8 mouse cellular contexts compared by ENCODE assay signal in the genomic region with DNA sequence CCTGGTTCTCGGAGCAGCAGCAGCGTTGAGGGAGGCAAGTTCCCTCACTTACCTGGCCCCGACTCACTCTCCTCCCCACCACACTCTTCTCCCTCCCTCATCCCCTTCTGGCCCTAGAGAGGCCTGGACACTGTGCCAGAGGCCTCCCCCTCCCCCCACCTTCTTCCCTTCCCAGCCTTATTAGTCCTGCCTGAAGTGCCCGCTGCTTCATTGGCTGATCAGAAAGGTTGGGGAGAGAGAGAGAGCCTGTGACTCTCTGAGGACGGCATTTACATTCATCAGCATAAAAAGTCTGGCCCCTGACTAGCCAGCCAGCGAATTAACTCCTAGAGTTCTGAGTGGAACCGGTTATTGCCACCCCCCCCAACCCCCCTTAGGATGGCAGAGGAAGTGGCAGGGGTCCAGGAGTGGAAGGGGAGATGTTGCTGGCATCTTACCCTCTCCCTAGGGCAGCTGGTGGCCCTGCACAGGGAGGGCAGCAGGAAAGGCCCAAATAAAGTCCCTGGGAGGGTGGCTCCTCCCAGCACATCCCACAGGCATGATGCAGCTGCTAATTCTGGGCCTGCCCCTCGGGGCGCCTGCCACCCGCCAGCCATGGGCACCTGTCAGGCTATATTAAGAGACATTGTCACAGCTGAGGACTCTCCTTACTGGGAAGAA. TPM values are rescaled to one million over a fixed set of nuclear protein-coding genes. Genes with fewer than 3 reads are reported as not detected.
DNase-seq lines count a peak whose midpoint lies in the region; ATAC-seq lines count a peak whose summit lies in the region.

No protein-coding gene starts in this region.

- H3K9me3 ChIP-seq in embryonic facial prominence, embryonic 13.5 days = no peaks in the 10 kb centered on the region
- H3K9me3 ChIP-seq in heart, embryonic 11.5 days (replicated peaks; ENCODE audit: control insufficient read depth, low read length) = no peaks in the 10 kb centered on the region

- H3K4me2 ChIP-seq in embryonic facial prominence, embryonic 13.5 days = 0 out of 2 replicates have a peak overlapping the region, but pooled peaks have one; percentile 2
- peak overlapping the region; percentile 51 for H3K4me2 ChIP-seq in heart, embryonic 11.5 days

- no peak for ATAC-seq in embryonic facial prominence, embryonic 13.5 days (ENCODE audit: insufficient number of reproducible peaks, insufficient read depth, low FRiP score, low TSS enrichment, low read depth)
- 0 out of 2 replicates have a peak, but pooled peaks have one; percentile 8 for ATAC-seq in heart, embryonic 11.5 days (replicated peaks; ENCODE audit: insufficient number of reproducible peaks, low FRiP score, low TSS enrichment)

- peak; percentile 41 to 78 for DNase-seq in left cerebral cortex, postnatal 25 days (ENCODE audit: low spot score in 2 of 2)
- DNase-seq in left cerebral cortex, postnatal 14 days (ENCODE audit: low spot score in 2 of 2) = no peak
- peak; percentile 83 for DNase-seq in left cerebral cortex, postnatal 4 days
- DNase-seq in liver = no peak
- no peak for DNase-seq in adrenal gland, postnatal 25 days
- no peak for DNase-seq in thymus, postnatal 14 days

- H3K4me3 ChIP-seq in embryonic facial prominence, embryonic 13.5 days = no peak overlapping the region
- no peak overlapping the region for H3K4me3 ChIP-seq in heart, embryonic 11.5 days (ENCODE audit: low read depth, low read length)

- peak overlapping the region; percentile 28; the same call in 1 of the 2 replicates for H3K9ac ChIP-seq in embryonic facial prominence, embryonic 13.5 days
- H3K9ac ChIP-seq in heart, embryonic 11.5 days (ENCODE audit: low read depth, low read length) = peak overlapping the region; percentile 66

- H3K27me3 ChIP-seq in embryonic facial prominence, embryonic 13.5 days = no peaks in the 10 kb centered on the region
- H3K27me3 ChIP-seq in heart, embryonic 11.5 days (ENCODE audit: control insufficient read depth, insufficient read depth, low read length) = no peaks in the 10 kb centered on the region; the same call in 1 of the 2 replicates

- peaks cover 36% of the 10 kb centered on the region for H3K36me3 ChIP-seq in embryonic facial prominence, embryonic 13.5 days
- H3K36me3 ChIP-seq in heart, embryonic 11.5 days (ENCODE audit: control insufficient read depth, insufficient read depth, low read length) = peaks cover 7% of the 10 kb centered on the region; the same call in 1 of the 2 replicates

- peaks cover 43% of the 10 kb centered on the region for H3K4me1 ChIP-seq in embryonic facial prominence, embryonic 13.5 days
- H3K4me1 ChIP-seq in heart, embryonic 11.5 days (ENCODE audit: control insufficient read depth, insufficient read depth, low read length) = peaks cover 54% of the 10 kb centered on the region

- WGBS in embryonic facial prominence, embryonic 13.5 days = 26% methylated on average over 10 of the region's 10 CpGs
- WGBS in heart, embryonic 11.5 days (ENCODE audit: insufficient replicate concordance) = 32% methylated on average over 10 of the region's 10 CpGs

- 0 out of 2 replicates have a peak overlapping the region, but pooled peaks have one; percentile 22 for H3K27ac ChIP-seq in embryonic facial prominence, embryonic 13.5 days
- H3K27ac ChIP-seq in heart, embryonic 11.5 days (ENCODE audit: low read depth, low read length) = peak overlapping the region; percentile 97

- intact Hi-C loops in left cerebral cortex, postnatal 25 days (cut with DNase I) = no loop called here
- intact Hi-C loops in left cerebral cortex, postnatal 14 days (cut with DNase I) = no loop called here
- intact Hi-C loops in left cerebral cortex, postnatal 4 days (cut with DNase I) = no loop called here

RNA-seq across cellular contexts. Expression of a gene that starts 4.0 kb away (rescaled TPM):
- 100 to 1,000 TPM; 221 to 264 TPM for total RNA-seq in left cerebral cortex, postnatal 25 days (2021)
- total RNA-seq in left cerebral cortex, postnatal 14 days (2021) = 100 to 1,000 TPM; 225 to 284 TPM
- polyA plus RNA-seq in embryonic facial prominence, embryonic 13.5 days (2015; fragmentation: Nextera tagmentation; extraction: Ambion mirVana) = 7.2 and 8.0 TPM in 2 replicates
- polyA plus RNA-seq in heart, embryonic 11.5 days (2014; fragmentation: Nextera tagmentation; extraction: Ambion mirVana) = 11.8 and 12.9 TPM in 2 replicates
- total RNA-seq in left cerebral cortex, postnatal 4 days (2021) = 100 to 1,000 TPM; 152 to 156 TPM
- total RNA-seq in adrenal gland, postnatal 25 days (2021) = 12.5 TPM in 2 replicates

RNA-seq across cellular contexts. Expression of a gene that starts 15.8 kb away (rescaled TPM):
- total RNA-seq in left cerebral cortex, postnatal 25 days (2021) = not detected
- not detected for total RNA-seq in left cerebral cortex, postnatal 14 days (2021)
- 0.25 and 1.2 TPM in 2 replicates for polyA plus RNA-seq in embryonic facial prominence, embryonic 13.5 days (2015; fragmentation: Nextera tagmentation; extraction: Ambion mirVana)
- polyA plus RNA-seq in heart, embryonic 11.5 days (2014; fragmentation: Nextera tagmentation; extraction: Ambion mirVana) = 0.36 and 0.69 TPM in 2 replicates
- not detected for total RNA-seq in left cerebral cortex, postnatal 4 days (2021)
- not detected in 2 replicates for total RNA-seq in adrenal gland, postnatal 25 days (2021)

RNA-seq across cellular contexts. Expression of a gene that starts 37.1 kb away (rescaled TPM):
- 100 to 1,000 TPM; 337 to 354 TPM for total RNA-seq in left cerebral cortex, postnatal 25 days (2021)
- 100 to 1,000 TPM; 328 to 359 TPM for total RNA-seq in left cerebral cortex, postnatal 14 days (2021)
- polyA plus RNA-seq in embryonic facial prominence, embryonic 13.5 days (2015; fragmentation: Nextera tagmentation; extraction: Ambion mirVana) = 1.4 and 2.3 TPM in 2 replicates
- 1.9 and 2.4 TPM in 2 replicates for polyA plus RNA-seq in heart, embryonic 11.5 days (2014; fragmentation: Nextera tagmentation; extraction: Ambion mirVana)
- 100 to 1,000 TPM; 156 to 162 TPM for total RNA-seq in left cerebral cortex, postnatal 4 days (2021)
- 0.57 and 0.73 TPM in 2 replicates for total RNA-seq in adrenal gland, postnatal 25 days (2021)

RNA-seq across cellular contexts. Expression of a gene that starts 46.7 kb away (rescaled TPM):
- total RNA-seq in left cerebral cortex, postnatal 25 days (2021) = 100 to 1,000 TPM; 187 to 191 TPM
- 100 to 1,000 TPM; 223 to 226 TPM for total RNA-seq in left cerebral cortex, postnatal 14 days (2021)
- polyA plus RNA-seq in embryonic facial prominence, embryonic 13.5 days (2015; fragmentation: Nextera tagmentation; extraction: Ambion mirVana) = 530 and 567 TPM in 2 replicates
- 472 and 544 TPM in 2 replicates for polyA plus RNA-seq in heart, embryonic 11.5 days (2014; fragmentation: Nextera tagmentation; extraction: Ambion mirVana)
- total RNA-seq in left cerebral cortex, postnatal 4 days (2021) = 100 to 1,000 TPM; 244 to 265 TPM
- total RNA-seq in adrenal gland, postnatal 25 days (2021) = 299 and 392 TPM in 2 replicates

RNA-seq across cellular contexts. Expression of a gene that starts 56.7 kb away (rescaled TPM):
- 10 to 100 TPM in 1 of 2 experiments, 1 to 10 TPM in 1; 9.1 to 12.1 TPM for total RNA-seq in left cerebral cortex, postnatal 25 days (2021)
- total RNA-seq in left cerebral cortex, postnatal 14 days (2021) = 10 to 100 TPM in 1 of 2 experiments, 1 to 10 TPM in 1; 10.0 to 11.3 TPM
- 18.6 and 26.6 TPM in 2 replicates for polyA plus RNA-seq in embryonic facial prominence, embryonic 13.5 days (2015; fragmentation: Nextera tagmentation; extraction: Ambion mirVana)
- 11.0 and 11.5 TPM in 2 replicates for polyA plus RNA-seq in heart, embryonic 11.5 days (2014; fragmentation: Nextera tagmentation; extraction: Ambion mirVana)
- total RNA-seq in left cerebral cortex, postnatal 4 days (2021) = 10 to 100 TPM; 15.7 to 16.8 TPM
- total RNA-seq in adrenal gland, postnatal 25 days (2021) = 15.7 and 20.9 TPM in 2 replicates

Comparison
In these comparisons a context has a peak if more than half of its experiments do, and no peak if none do; other contexts are left out.
1. DNase-seq: peak in left cerebral cortex, postnatal 25 days (2 of 2) and left cerebral cortex, postnatal 4 days (single experiment); none in left cerebral cortex, postnatal 14 days (0 of 2), liver (single experiment), adrenal gland, postnatal 25 days (single experiment) and thymus, postnatal 14 days (single experiment).
2. RNA of a gene that starts 4.0 kb away (total RNA-seq): 225 to 284 TPM in left cerebral cortex, postnatal 14 days, 221 to 264 TPM in left cerebral cortex, postnatal 25 days and 152 to 156 TPM in left cerebral cortex, postnatal 4 days; 12.5 TPM in adrenal gland, postnatal 25 days; every median in the first group is over 10 times any median in the second.
3. RNA of a gene that starts 37.1 kb away (total RNA-seq): 328 to 359 TPM in left cerebral cortex, postnatal 14 days, 337 to 354 TPM in left cerebral cortex, postnatal 25 days and 156 to 162 TPM in left cerebral cortex, postnatal 4 days; 0.57 to 0.73 TPM in adrenal gland, postnatal 25 days; every median in the first group is over 10 times any median in the second.